17 mouse cellular contexts compared by ENCODE assay signal in genomic region chr2:75754606-75755005, GRCm38 (mm10).
"Had no signal": no experiment of that assay in that cellular context is flagged by ENCODE, and none has a peak within 500 bp of the region (broad histone marks: within the 10 kb centered on the region; RNA-seq: fewer than 3 reads in every experiment).

No protein-coding gene starts in this region.

- H3K27me3 ChIP-seq: neural tube, embryonic 12.5 days; neural tube, embryonic 13.5 days; neural tube, embryonic 15.5 days; stomach, embryonic 15.5 days had no signal

- H3K36me3 ChIP-seq: neural tube, embryonic 12.5 days; neural tube, embryonic 13.5 days; neural tube, embryonic 15.5 days; stomach, embryonic 15.5 days had no signal

- H3K4me3 ChIP-seq: neural tube, embryonic 12.5 days; neural tube, embryonic 13.5 days; neural tube, embryonic 15.5 days; stomach, embryonic 15.5 days had no signal

- DNase-seq: retina, postnatal 1 day; right cerebral cortex, adult 18-20 months; right cerebral cortex, postnatal 14 days; right cerebral cortex, postnatal 25 days; right cerebral cortex, postnatal 4 days; spleen, adult 18-20 months; thymus, adult 18-20 months; thymus, adult 2 months; thymus, postnatal 14 days; thymus, postnatal 25 days; thymus, postnatal 36 days; thymus, postnatal 4 days had no signal

- H3K4me2 ChIP-seq: neural tube, embryonic 12.5 days; neural tube, embryonic 13.5 days; neural tube, embryonic 15.5 days; stomach, embryonic 15.5 days had no signal

- H3K9me3 ChIP-seq: neural tube, embryonic 12.5 days; neural tube, embryonic 13.5 days; neural tube, embryonic 15.5 days; stomach, embryonic 15.5 days had no signal

- H3K27ac ChIP-seq: neural tube, embryonic 12.5 days; neural tube, embryonic 13.5 days; neural tube, embryonic 15.5 days; stomach, embryonic 15.5 days; stomach, postnatal 0 days had no signal

- H3K9ac ChIP-seq: neural tube, embryonic 12.5 days; neural tube, embryonic 13.5 days; neural tube, embryonic 15.5 days; stomach, embryonic 15.5 days had no signal

- H3K4me1 ChIP-seq: neural tube, embryonic 12.5 days; neural tube, embryonic 13.5 days; neural tube, embryonic 15.5 days had no signal
